Mouse (Mus musculus): ENCODE results near the gene Smim24.
A peak's percentile ranks its signal among the peaks of the same experiment; 100 is the strongest.

Smim24 gene

GRCm38 (mm10) chr10:81389801-81390677, 2.8 kb upstream of the Smim24 start:
- peak; percentile 80 for DNase-seq (ENCODE audit: low read depth, low spot score)

GRCm38 (mm10) chr10:81390678-81390965, 2.2 kb upstream of the Smim24 start:
- no peak for DNase-seq (ENCODE audit: low read depth, low spot score)

DNA sequence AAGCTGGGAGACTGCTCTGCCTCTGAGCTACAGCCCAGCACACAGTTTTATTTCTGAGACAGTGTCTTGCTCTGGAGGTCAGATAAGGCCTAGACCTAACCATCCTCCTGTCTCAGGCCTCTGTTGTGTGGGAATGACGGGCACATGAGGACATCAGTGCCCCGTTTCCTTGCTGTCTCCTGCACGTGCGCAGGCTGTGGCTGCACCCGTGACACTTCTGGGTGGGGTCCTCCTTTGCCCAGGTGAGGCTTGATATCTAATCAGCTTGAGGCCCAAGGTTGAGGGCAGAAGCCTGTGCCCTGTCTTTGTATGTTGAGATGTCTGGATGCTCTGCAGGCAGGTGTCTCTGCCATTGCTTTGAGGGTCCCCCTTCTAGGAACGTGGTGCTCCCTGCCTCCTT, 581 bp upstream of the Smim24 start:
- no peak for DNase-seq (ENCODE audit: low read depth, low spot score)

- DNase-seq (ENCODE audit: low read depth, low spot score), result no peak
Observed at GRCm38 (mm10) chr10:81393456-81394063, 709 bp downstream of the Smim24 start.

- DNase-seq (ENCODE audit: low read depth, low spot score), result no peak
Observed at GRCm38 (mm10) chr10:81395127-81395526, 2.3 kb downstream of the Smim24 start.

DNA sequence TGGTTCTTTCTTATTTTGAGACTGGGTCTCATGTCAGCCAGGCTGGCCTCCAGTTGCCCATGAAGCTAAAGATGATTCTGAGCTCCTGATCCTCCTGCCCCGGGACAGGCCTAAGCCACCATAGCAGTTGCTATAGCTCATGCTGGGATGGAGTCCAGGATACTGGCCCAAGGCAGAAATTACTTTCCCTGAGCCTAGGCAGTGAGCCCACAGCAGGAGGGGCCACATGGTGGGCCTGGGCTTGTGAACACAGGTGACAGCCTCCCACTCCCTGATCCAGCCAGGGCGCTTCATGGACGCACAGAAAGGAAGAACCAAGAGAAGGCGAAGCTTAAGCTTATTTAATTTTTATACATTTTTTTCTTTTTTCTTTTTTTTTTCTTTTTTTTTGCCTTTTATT, 3.0 kb downstream of the Smim24 start:
- no peak for DNase-seq (ENCODE audit: low read depth, low spot score)

DNA sequence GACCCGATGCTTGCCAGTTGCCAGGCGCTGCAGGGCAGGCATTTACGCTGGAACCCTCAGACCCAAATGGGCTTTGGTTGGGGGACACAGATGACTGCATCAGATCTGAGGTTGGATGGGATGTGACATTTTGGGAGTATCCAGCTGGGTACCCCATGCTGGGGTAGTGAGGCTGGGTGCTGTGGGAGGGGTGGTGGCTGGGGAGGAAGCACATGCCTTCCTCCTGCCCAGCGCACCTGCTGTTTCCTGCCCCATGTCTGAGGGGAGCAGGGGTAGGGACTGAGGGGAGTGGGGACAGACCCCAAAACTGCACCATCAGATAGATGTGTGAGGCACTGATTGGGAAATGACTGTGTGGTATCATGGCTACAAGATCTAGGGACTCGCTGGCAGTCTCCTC, 3.9 kb downstream of the Smim24 start:
- no peak for DNase-seq (ENCODE audit: low read depth, low spot score)

DNA sequence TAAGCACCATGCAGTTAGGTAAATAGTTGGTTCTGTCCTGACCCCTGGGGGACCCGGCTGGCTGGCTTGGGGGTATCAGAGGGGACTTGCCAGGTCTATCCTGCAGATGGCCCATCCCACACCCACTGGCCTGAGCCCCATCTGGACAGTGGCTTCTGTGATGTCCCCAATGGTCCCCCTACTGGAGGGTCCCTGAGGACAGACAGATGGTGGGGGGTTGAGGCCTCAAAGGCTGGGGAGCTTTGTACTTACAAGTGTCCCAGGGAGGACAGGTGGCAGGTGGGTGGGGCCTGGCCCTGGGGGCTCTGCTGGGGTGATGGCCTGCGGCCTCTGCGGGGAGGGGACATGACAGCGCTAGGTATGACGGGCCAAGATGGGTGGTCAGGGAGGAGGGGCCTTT, 6.4 kb downstream of the Smim24 start:
- no peak for DNase-seq (ENCODE audit: low read depth, low spot score)

DNA sequence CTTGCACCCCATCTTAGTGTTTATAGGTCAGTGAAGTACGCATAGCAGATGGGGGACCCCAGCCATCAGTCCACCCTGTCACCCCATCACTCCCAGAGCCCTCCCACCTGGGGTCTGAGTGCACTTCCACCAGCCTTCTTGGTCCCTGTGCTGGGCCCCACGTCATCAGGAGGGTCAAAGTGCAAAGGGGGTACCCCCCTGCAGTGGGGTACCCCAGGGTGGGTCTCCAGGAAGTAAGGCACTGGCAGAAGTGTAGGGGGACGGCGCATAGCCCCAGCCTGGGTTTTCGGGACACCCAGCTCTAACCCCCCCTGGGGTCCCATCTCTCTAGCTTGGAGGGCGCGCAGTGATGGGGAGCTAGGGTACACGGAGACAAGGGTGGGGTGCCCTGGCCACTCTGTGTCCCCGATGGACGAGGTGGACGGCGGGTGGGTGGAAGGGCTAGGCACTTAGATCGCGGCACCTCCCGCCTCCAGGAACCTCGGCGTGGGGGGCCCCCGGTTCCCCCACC, 7.0 kb downstream of the Smim24 start:
- no peak for DNase-seq (ENCODE audit: low read depth, low spot score)

- no peak for DNase-seq (ENCODE audit: low read depth, low spot score)
Observed at GRCm38 (mm10) chr10:81400371-81401204, 7.7 kb downstream of the Smim24 start.

- DNase-seq (ENCODE audit: low read depth, low spot score), result no peak
Observed at GRCm38 (mm10) chr10:81401205-81401520, 8.3 kb downstream of the Smim24 start.

- no peak for DNase-seq (ENCODE audit: low read depth, low spot score)
Observed at GRCm38 (mm10) chr10:81401521-81402226, 8.8 kb downstream of the Smim24 start.

DNA sequence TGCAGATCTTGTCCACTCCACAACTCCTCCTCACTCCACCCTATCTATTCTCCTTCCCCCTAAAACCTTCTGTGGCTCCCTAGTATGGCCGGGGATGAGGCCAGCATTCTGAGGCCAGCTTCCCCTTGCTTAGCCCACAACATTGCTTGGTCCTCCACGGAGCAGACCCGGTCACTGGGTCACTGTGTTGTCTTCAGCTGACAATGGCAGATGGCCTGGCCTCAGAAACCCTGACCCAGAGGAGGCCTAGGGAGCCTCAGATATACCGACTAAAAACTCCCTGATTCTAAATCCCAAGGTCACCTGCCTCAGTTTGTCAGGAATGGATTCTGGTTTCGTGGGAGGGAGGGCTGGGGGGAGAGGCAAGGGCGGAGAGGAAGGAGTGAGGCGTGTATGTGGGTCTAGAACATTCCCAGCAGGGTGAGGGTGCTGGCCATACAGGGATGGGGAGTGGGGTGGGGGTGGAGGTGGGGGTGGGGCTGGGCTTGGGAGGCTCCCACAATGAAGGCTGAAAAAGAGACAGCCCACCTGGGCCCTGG, 9.4 kb downstream of the Smim24 start:
- DNase-seq (ENCODE audit: low read depth, low spot score), result no peak

DNA sequence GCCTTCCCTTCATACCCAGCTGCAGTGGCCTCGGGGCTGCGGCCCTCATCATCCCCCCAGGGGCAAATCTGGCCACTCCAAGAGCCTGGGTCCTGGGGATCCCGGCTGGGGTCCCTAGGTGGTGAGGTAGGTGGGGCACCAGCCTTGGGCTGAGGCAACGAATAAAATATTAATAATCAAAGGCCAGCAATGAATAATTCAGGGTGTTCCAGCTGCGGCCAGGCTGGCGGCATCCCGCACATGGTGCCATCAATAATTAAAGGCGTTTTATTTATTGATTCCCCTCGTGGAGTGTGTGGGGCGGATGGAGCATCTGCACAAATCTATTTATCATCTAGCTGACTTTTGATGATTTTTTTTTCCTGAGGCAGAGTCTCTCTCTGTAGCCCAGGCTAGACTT, 10.7 kb downstream of the Smim24 start:
- DNase-seq (ENCODE audit: low read depth, low spot score), result no peak

DNA sequence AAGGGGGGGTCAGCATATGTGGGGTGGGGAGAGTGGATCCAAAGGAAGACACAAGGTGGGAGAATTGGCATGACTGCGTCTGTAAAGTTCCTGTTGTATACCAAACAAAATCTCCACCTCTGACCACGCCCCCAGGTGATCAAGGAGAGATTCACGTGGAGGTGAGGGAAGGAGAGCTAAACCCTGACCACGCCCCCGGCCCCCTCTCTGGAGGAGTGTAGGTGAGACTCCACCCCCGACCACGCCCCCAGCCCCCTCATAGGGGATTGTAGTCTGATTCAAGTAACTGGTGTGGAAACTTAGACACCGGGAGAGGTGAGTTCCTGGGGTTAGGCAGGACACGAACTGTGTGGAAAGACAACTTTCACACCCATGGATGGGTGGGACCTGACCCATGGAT, 11.2 kb downstream of the Smim24 start:
- DNase-seq (ENCODE audit: low read depth, low spot score), result no peak

DNA sequence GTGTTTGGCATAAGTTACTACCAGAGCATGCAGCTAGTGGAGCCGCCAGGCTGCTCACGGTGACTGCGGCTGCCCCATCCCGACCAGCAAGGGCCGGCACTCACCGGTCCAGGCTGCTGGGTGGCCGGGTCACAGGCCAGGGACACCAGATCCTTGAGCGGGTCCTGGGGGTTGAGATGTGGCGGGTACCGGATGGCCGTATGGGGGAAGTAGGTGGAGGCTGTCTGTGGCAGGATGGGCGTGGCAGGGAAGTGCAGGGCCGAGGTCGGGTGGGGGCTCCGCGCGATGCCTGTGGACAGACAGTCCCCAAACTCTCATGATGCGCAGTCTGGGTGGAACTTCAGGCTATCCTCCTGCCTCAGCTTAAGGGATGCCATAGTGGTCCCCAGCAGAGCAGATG, 11.9 kb downstream of the Smim24 start:
- no peak for DNase-seq (ENCODE audit: low read depth, low spot score)

DNA sequence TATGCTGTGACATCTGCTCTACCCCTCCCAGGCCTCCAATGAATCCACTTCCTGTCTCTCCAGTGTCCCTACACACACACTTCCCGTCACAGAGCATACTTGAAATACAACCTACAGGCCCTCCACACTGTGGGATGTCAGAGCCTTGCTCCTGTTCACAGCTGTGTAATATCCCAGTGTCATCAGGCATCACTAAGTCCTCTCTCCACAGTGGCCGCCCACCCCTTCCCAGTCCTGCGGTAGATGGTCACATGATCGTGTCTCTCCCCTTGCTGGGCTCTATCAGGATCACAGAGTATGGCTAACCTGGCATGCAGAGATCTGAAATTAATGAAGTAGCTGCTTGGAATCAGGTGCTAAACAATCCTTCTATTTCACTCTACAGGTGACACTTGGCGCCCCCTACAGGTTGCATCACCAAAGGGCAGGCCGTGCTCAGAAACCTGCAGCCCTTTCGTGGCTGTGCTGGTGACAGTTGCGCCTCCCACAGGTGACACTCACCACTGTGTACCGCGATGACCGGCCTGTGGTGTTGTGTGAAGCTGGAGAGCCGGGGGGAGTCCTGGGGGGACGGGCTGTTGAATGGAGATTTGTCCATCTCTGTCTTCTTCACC, 12.8 kb downstream of the Smim24 start:
- DNase-seq (ENCODE audit: low read depth, low spot score), result no peak

DNA sequence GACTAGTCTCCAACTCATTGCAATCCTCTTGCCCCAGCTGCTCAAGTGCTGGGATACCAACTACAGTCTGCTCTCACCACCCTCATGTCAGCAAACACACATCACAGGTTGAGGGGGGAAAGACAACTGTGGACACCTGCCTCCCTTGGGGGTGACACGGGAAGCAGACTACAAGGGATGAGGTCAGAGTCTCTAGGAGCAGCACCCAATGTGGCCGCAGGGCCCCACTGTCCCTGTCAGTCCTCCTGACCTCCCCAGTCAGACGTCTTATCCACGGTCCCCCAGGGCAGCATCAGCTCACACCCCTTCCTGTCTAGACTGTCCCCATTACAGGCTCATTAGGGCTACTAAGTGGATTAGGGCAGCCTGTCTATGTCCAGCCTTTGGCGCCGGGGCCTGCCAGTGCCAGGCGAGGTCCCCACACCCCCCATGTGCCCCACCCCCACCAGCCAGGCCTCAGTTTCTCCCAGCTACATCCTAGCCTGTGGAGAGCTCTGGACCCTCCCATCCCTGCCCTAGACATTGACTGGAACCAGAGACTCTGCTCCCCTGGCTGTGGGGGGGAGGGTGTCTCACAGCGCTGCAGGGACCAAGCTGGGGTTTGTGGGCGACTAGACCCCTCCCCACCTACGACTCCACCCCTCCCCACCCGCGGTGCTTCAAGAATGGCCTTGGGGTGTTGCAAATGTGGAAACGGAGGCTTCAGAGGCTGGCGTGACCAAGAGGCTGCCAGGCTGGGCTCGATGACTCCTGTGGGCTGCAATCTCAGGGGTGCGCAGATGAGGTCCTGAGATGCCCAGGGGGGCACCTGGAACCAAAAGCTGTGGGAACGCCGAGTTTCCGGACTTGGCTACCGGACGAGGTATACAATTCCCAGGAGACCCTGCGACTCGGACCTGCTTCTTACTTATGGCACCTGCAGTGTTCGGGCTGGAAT, 13.9 kb downstream of the Smim24 start:
- no peak for DNase-seq (ENCODE audit: low read depth, low spot score)

DNA sequence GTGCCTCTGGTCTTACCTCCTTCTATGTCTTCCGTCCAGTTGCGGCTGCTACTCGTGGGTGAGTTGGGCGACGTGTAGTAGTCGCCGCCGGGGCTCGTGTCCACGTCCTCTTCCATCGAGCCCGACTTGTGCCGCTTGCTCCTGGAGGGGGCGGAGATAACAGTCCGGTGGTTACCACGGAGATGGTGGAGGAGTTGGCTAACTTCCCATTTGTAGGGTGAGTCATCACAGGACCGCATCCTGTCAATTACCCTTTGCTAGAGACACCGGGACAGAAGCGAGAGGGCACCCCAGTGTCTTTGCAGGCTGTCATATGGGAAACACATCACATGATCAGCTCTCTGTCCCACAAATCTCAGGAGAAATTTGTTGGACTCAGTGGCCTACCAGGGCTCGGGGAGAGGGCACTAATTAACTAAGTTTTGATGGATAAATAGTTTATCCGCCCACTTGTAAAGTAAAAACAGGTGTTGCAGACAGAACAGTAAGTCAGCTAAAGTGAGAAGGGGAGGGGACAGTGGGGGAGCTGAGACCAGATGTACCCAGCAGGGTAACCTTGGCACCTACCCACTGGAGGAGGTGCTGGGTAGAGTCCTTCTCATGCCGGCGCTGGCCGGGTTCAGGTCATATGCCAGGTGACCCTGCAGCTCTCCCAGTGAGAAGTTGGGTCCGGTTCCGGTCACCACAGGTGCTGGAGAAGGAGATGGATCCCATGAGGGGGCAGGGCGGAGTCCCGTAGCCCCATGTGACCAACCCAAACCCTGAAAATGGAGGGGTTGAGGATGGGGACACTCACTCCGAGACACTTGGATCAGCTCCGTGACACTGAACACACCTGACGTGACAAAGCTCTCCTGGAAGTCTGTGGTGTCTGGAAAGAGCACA, 14.9 kb downstream of the Smim24 start:
- DNase-seq (ENCODE audit: low read depth, low spot score), result no peak

Data from retina, postnatal 7 days (tissue).